Mouse (Mus musculus) testis, adult 2 months (tissue): ENCODE measurements around the gene H2-D1.

Experiments
- CTCF ChIP-seq: fragments of 200-500 bp; IDR thresholded peaks from 2 replicates; pipeline ENCODE4 v1.5.1; 2012; ENCODE audit warnings: low read depth, mild to moderate bottlenecking, inconsistent platforms, low read length, moderate library complexity; ENCODE audit not compliant: control insufficient read depth, insufficient read depth, insufficient replicate concordance
- POLR2A ChIP-seq: fragments of 200-500 bp; IDR thresholded peaks from 2 replicates; pipeline ENCODE4 v1.6.1; 2012; ENCODE audit warnings: low read depth, mild to moderate bottlenecking, inconsistent platforms, low read length, moderate library complexity; ENCODE audit not compliant: control insufficient read depth

- no peak for TF ChIP-seq POLR2A
- peak; percentile 86 for TF ChIP-seq CTCF
These were observed 30.5 kb upstream of the H2-D1 start for GRCm38 (mm10) chr17:35232043-35232442.
